Mouse (Mus musculus) myocyte (in vitro differentiated cells): Measurements from ENCODE around the gene Pawr. TPM values are rescaled to one million over a fixed set of nuclear protein-coding genes. Genes with fewer than 3 reads are reported as not detected.

Experiments
- H3K27me3 ChIP-seq: one replicate; pipeline ENCODE4 v1.6.1; 2011; ENCODE audit not compliant: control insufficient read depth, insufficient read depth, insufficient read length
- H3K36me3 ChIP-seq: one replicate; pipeline ENCODE4 v1.6.1; 2011; ENCODE audit not compliant: control insufficient read depth, insufficient read depth
- H3K4me2 ChIP-seq: one replicate; pipeline ENCODE4 v1.6.1; 2011; ENCODE audit warnings: low read depth, control low read depth
- H3K4me3 ChIP-seq: one replicate; pipeline ENCODE4 v1.5.1; 2011; ENCODE audit warnings: mild to moderate bottlenecking, control low read depth, moderate library complexity
- H3K79me2 ChIP-seq: one replicate; pipeline ENCODE4 v1.6.1; 2011; ENCODE audit not compliant: control insufficient read depth, insufficient read depth
- H3ac ChIP-seq: one replicate; pipeline ENCODE4 v1.6.1; 2011; ENCODE audit not compliant: control insufficient read depth, insufficient read length
- CEBPB ChIP-seq: IDR thresholded peaks from 2 replicates; pipeline ENCODE4 v1.6.1; 2011; ENCODE audit warnings: mild to moderate bottlenecking, moderate library complexity; ENCODE audit not compliant: poor library complexity, insufficient read depth, severe bottlenecking
- E2F4 ChIP-seq: IDR thresholded peaks from one replicate; pipeline ENCODE4 v1.6.1; 2011; ENCODE audit warnings: mild to moderate bottlenecking, control low read depth, moderate library complexity; ENCODE audit not compliant: insufficient read depth
- MAX ChIP-seq: IDR thresholded peaks from one replicate; pipeline ENCODE4 v1.6.1; 2011; ENCODE audit warnings: low read depth, mild to moderate bottlenecking, control low read depth
- MYOD1 ChIP-seq, 3 experiments: IDR thresholded peaks; one replicate each; pipeline ENCODE4 v1.6.1; 2011; ENCODE audit warnings: control low read depth in 2 of 3, low read depth in 2 of 3, mild to moderate bottlenecking in 2 of 3, moderate library complexity in 1 of 3; ENCODE audit not compliant: insufficient read length in 2 of 3, control insufficient read depth in 1 of 3
- MYOG ChIP-seq, 3 experiments: IDR thresholded peaks; one replicate each; pipeline ENCODE4 v1.6.1; 2011; ENCODE audit warnings: control low read depth in 2 of 3, low read depth in 2 of 3, mild to moderate bottlenecking in 2 of 3; ENCODE audit not compliant: insufficient read length in 2 of 3, control insufficient read depth in 1 of 3, insufficient read depth in 1 of 3
- POLR2A ChIP-seq: IDR thresholded peaks from one replicate; pipeline ENCODE4 v1.6.1; 2011; ENCODE audit warnings: low read depth, mild to moderate bottlenecking, control low read depth, moderate library complexity; ENCODE audit not compliant: insufficient read length
- POLR2AphosphoS2 ChIP-seq: IDR thresholded peaks from one replicate; pipeline ENCODE4 v1.6.1; 2011; ENCODE audit warnings: low read depth, control low read depth; ENCODE audit not compliant: insufficient read length
- REST ChIP-seq: IDR thresholded peaks from one replicate; pipeline ENCODE4 v1.6.1; 2011; ENCODE audit warnings: mild to moderate bottlenecking, control low read depth, moderate library complexity; ENCODE audit not compliant: insufficient read depth, insufficient read length
- SRF ChIP-seq: IDR thresholded peaks from one replicate; pipeline ENCODE4 v1.6.1; 2011; ENCODE audit warnings: low read depth; ENCODE audit not compliant: control insufficient read depth, insufficient read length
- TCF12 ChIP-seq: IDR thresholded peaks from one replicate; pipeline ENCODE4 v1.6.1; 2011; ENCODE audit warnings: mild to moderate bottlenecking, control low read depth; ENCODE audit not compliant: poor library complexity, insufficient read depth, severe bottlenecking
- TCF3 ChIP-seq: IDR thresholded peaks from one replicate; pipeline ENCODE4 v1.6.1; 2011; ENCODE audit warnings: low read depth, control low read depth; ENCODE audit not compliant: insufficient read length
- USF1 ChIP-seq: IDR thresholded peaks from one replicate; pipeline ENCODE4 v1.6.1; 2011; ENCODE audit warnings: low read depth, mild to moderate bottlenecking, control low read depth, moderate library complexity
- polyA plus RNA-seq: library from polyadenylated mRNA; unstranded; fragments of >200 nt; fragmentation: generic; extraction: Trizol; gene quantifications from one replicate; pipeline ENCODE4 v1.2.1, GENCODE M21; 2012; ENCODE audit warnings: missing spikeins

The Pawr gene
- polyA plus RNA-seq, 1 experiment, result 2.9 TPM

DNA sequence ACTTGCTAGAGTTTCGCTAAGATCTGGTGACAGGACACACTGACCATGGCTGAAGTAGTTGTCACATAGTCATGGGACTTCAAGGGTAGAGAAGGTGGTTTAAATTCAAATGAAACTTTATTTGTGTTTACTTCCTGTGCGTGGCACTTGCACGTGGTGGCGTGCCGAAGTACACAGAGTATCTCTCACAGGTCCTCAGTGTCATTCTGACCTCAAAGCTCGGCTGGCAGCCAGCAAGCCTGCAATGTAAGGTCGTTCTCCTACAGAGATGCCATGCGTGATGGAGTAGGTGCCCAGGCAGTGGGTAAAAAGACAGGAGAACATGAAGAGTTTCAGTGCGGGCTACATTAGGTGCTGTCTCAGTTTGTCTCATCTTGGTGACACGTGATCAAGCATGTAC is 48.8 kb downstream of the Pawr start:
- Histone ChIP-seq H3K4me3 (no peak overlapping the region), H3K27me3 (no peaks in the 10 kb centered on the region), H3K4me2 (no peak overlapping the region), H3K79me2 (no peaks in the 10 kb centered on the region), H3ac (no peak overlapping the region), H3K36me3 (no peaks in the 10 kb centered on the region)
- TF ChIP-seq REST, result no peak
- no peak for TF ChIP-seq E2F4
- no peak for TF ChIP-seq POLR2AphosphoS2
- TF ChIP-seq TCF3, result no peak
- TF ChIP-seq CEBPB, result no peak
- TF ChIP-seq USF1, result no peak
- no peak for TF ChIP-seq SRF
- TF ChIP-seq MAX, result no peak
- no peak for TF ChIP-seq MYOD1 (IDR thresholded peaks at IDR 0.05; ENCODE audit: control insufficient read depth in 1 of 3, insufficient read length in 2 of 3, low read depth in 2 of 3)
- TF ChIP-seq TCF12, result no peak
- TF ChIP-seq MYOG (IDR thresholded peaks at IDR 0.05; ENCODE audit: control insufficient read depth in 1 of 3, insufficient read depth in 1 of 3, insufficient read length in 2 of 3, low read depth in 2 of 3), result no peak
- TF ChIP-seq POLR2A, result no peak

DNA sequence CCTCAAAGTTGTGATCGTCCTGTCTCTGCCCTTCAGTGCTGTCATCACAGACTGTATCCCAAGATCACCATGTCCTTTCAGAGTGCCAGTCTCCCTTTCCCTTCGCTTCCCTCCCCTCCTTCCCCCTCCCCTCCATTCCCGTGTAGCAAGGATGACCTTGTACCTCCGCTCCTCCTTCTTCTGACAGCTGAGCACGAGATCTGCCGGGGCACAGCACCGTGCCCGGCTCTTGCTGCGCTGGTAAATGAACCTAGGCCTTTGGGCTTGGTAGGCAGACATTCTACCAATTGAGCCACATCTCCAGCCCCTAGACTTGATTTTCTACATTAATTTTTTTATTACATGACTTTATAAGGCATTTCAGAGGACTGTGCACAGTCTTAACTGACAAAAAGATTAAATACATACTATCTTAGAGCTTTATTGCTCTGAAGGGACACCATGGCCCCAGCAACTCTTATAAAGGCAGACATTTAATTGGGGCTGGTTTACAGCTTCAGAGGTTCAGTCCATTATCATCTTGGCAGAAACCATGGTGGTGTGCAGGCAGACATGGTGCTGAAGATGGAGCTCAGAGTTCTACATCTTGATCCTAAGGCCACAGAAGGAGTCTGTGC is 52.3 kb downstream of the Pawr start:
- H3K36me3 ChIP-seq, result no peaks in the 10 kb centered on the region
- no peaks in the 10 kb centered on the region for H3K79me2 ChIP-seq
- TF ChIP-seq USF1 (no peak), POLR2A (no peak), E2F4 (no peak), REST (no peak), TCF3 (no peak), MYOG (IDR thresholded peaks at IDR 0.05; ENCODE audit: control insufficient read depth in 1 of 3, insufficient read depth in 1 of 3, insufficient read length in 2 of 3, low read depth in 2 of 3) (no peak), TCF12 (no peak), SRF (no peak), MYOD1 (IDR thresholded peaks at IDR 0.05; ENCODE audit: control insufficient read depth in 1 of 3, insufficient read length in 2 of 3, low read depth in 2 of 3) (no peak), CEBPB (no peak), MAX (no peak), POLR2AphosphoS2 (no peak)
- H3ac ChIP-seq, result no peak overlapping the region
- H3K4me3 ChIP-seq, result no peak overlapping the region
- no peak overlapping the region for H3K4me2 ChIP-seq
- no peaks in the 10 kb centered on the region for H3K27me3 ChIP-seq

- Histone ChIP-seq H3K79me2 (no peaks in the 10 kb centered on the region), H3K27me3 (no peaks in the 10 kb centered on the region), H3K4me2 (no peak overlapping the region), H3ac (no peak overlapping the region), H3K36me3 (no peaks in the 10 kb centered on the region), H3K4me3 (no peak overlapping the region)
- no peak for TF ChIP-seq MAX
- TF ChIP-seq MYOD1 (IDR thresholded peaks at IDR 0.05; ENCODE audit: control insufficient read depth in 1 of 3, insufficient read length in 2 of 3, low read depth in 2 of 3), result no peak
- TF ChIP-seq POLR2A, result no peak
- TF ChIP-seq POLR2AphosphoS2, result no peak
- TF ChIP-seq TCF3, result no peak
- TF ChIP-seq E2F4, result no peak
- TF ChIP-seq CEBPB, result no peak
- no peak for TF ChIP-seq MYOG (IDR thresholded peaks at IDR 0.05; ENCODE audit: control insufficient read depth in 1 of 3, insufficient read depth in 1 of 3, insufficient read length in 2 of 3, low read depth in 2 of 3)
- no peak for TF ChIP-seq TCF12
- TF ChIP-seq REST, result no peak
Measured at GRCm38 (mm10) chr10:108385480-108385955, 53.6 kb downstream of the Pawr start.

GRCm38 (mm10) chr10:108388410-108388915 is 56.5 kb downstream of the Pawr start:
- Histone ChIP-seq H3K4me2 (no peak overlapping the region), H3K36me3 (no peaks in the 10 kb centered on the region), H3K79me2 (no peaks in the 10 kb centered on the region), H3K4me3 (no peak overlapping the region), H3K27me3 (no peaks in the 10 kb centered on the region), H3ac (no peak overlapping the region)
- TF ChIP-seq REST, result no peak
- no peak for TF ChIP-seq POLR2A
- no peak for TF ChIP-seq E2F4

DNA sequence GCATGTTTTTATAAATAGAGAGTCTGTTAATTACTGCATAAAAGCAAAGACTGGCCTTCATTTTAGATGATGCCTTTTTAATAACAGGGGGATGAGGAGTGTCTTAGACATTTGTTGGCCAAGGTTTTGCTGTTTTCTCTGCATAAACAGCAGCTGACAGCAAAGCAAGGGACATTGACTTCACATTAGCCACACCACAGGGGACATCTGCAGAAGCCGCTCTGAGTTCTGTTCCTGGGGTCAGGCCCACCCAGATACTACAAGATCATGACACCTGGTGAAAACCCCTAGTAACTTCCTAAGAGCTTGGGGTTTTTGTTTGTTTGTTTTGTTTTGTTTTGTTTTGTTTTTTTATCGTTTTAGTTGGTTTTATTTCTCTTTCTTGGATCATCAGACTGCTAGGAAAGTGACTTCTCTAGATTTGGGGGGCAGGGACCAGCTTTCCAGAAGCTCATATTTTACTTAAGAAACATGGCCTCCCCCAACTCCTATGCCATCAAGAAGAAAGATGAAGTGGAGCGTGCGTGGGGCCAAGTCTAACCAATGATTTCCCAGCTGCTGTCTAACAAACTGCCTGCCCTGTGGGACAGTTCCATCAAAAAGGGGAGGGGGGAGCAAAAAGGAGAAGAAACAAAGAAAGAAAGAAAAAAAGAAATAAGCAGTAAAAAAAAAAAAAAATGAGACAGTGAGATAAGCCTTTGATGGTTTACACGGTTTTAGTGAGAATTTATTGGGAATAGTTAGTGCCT is 57.4 kb downstream of the Pawr start:
- TF ChIP-seq MYOD1 (IDR thresholded peaks at IDR 0.05; ENCODE audit: control insufficient read depth in 1 of 3, insufficient read length in 2 of 3, low read depth in 2 of 3) (no peak), POLR2AphosphoS2 (no peak), E2F4 (no peak), TCF12 (no peak), CEBPB (no peak), POLR2A (no peak), SRF (no peak), MYOG (IDR thresholded peaks at IDR 0.05; ENCODE audit: control insufficient read depth in 1 of 3, insufficient read depth in 1 of 3, insufficient read length in 2 of 3, low read depth in 2 of 3) (no peak), MAX (no peak)
- Histone ChIP-seq H3K27me3 (no peaks in the 10 kb centered on the region), H3K79me2 (no peaks in the 10 kb centered on the region), H3K36me3 (no peaks in the 10 kb centered on the region), H3ac (no peak overlapping the region), H3K4me3 (no peak overlapping the region), H3K4me2 (no peak overlapping the region)
